Mouse (Mus musculus) liver, embryonic 14.5 days (tissue): Measurements from ENCODE around the gene Romo1.

Experiments
- CTCF ChIP-seq: IDR thresholded peaks from 2 replicates; pipeline ENCODE4 v1.5.1; 2016; ENCODE audit warnings: antibody characterized with exemption, low read depth, control low read depth
- EP300 ChIP-seq: IDR thresholded peaks from 2 replicates; pipeline ENCODE4 v1.6.1; 2016; ENCODE audit warnings: antibody characterized with exemption, low read depth

GRCm38 (mm10) chr2:156192068-156192467, 48.2 kb downstream of the Romo1 start:
- no peak for TF ChIP-seq EP300
- no peak for TF ChIP-seq CTCF
